Mouse (Mus musculus): ENCODE results near the gene Tifa.

- TF ChIP-seq TCF12 (IDR thresholded peaks at IDR 0.05; ENCODE audit: low read depth, low read length): no peak
- TF ChIP-seq POLR2A (IDR thresholded peaks at IDR 0.05; ENCODE audit: low read depth, low read length): no peak
Observed at GRCm38 (mm10) chr3:127831079-127831478, 41.5 kb downstream of the Tifa start.

Measured in CH12.LX (cell line).